Mouse (Mus musculus): ENCODE data around the gene Rtn4rl2.
"Not testable (repeated sequence)": the region's sequence is repeated elsewhere in the genome, so short reads cannot be mapped to it uniquely, and the experiment has no call there.

Gene Rtn4rl2

GRCm38 (mm10) chr2:84886234-84886731, at the start of gene Rtn4rl2:
Gene Rtn4rl2, minus strand, starts transcription at chr2:84886710.
- no peak for DNase-seq (ENCODE audit: low spot score)

GRCm38 (mm10) chr2:84935065-84935464, 48.6 kb upstream of the Rtn4rl2 start:
- DNase-seq (ENCODE audit: low spot score), result no peak

- DNase-seq (ENCODE audit: low spot score), result no peak
Observed at GRCm38 (mm10) chr2:84934649-84935007, 48.1 kb upstream of the Rtn4rl2 start.

- no peak for DNase-seq (ENCODE audit: low spot score)
Observed at GRCm38 (mm10) chr2:84933992-84934648, 47.6 kb upstream of the Rtn4rl2 start.

- DNase-seq (ENCODE audit: low spot score), result no peak
Observed at GRCm38 (mm10) chr2:84930186-84930585, 43.7 kb upstream of the Rtn4rl2 start.

- DNase-seq (ENCODE audit: low spot score), result no peak
Observed at GRCm38 (mm10) chr2:84919601-84920108, 33.1 kb upstream of the Rtn4rl2 start.

- DNase-seq (ENCODE audit: low spot score), result no peak
Observed at GRCm38 (mm10) chr2:84918188-84918587, 31.7 kb upstream of the Rtn4rl2 start.

- peak; percentile 35 for DNase-seq (ENCODE audit: low spot score)
Observed at GRCm38 (mm10) chr2:84916548-84917320, 30.2 kb upstream of the Rtn4rl2 start.

- DNase-seq (ENCODE audit: low spot score), result no peak
Observed at GRCm38 (mm10) chr2:84915330-84915729, 28.8 kb upstream of the Rtn4rl2 start.

- no peak for DNase-seq (ENCODE audit: low spot score)
Observed at GRCm38 (mm10) chr2:84913881-84914280, 27.4 kb upstream of the Rtn4rl2 start.

GRCm38 (mm10) chr2:84912722-84913121, 26.2 kb upstream of the Rtn4rl2 start:
- DNase-seq (ENCODE audit: low spot score), result no peak

- not testable (repeated sequence) for DNase-seq (ENCODE audit: low spot score)
Observed at GRCm38 (mm10) chr2:84896686-84897085, 10.2 kb upstream of the Rtn4rl2 start.

- no peak for DNase-seq (ENCODE audit: low spot score)
Observed at GRCm38 (mm10) chr2:84895495-84896198, 9.1 kb upstream of the Rtn4rl2 start.

GRCm38 (mm10) chr2:84893359-84893758, 6.8 kb upstream of the Rtn4rl2 start:
- DNase-seq (ENCODE audit: low spot score), result no peak

GRCm38 (mm10) chr2:84890045-84890340, 3.5 kb upstream of the Rtn4rl2 start:
- DNase-seq (ENCODE audit: low spot score), result peak; percentile 90

GRCm38 (mm10) chr2:84889316-84890044, 3.0 kb upstream of the Rtn4rl2 start:
- no peak for DNase-seq (ENCODE audit: low spot score)

- DNase-seq (ENCODE audit: low spot score), result peak; percentile 85
Observed at GRCm38 (mm10) chr2:84888657-84889315, 2.3 kb upstream of the Rtn4rl2 start.

- peak; percentile 62 for DNase-seq (ENCODE audit: low spot score)
Observed at GRCm38 (mm10) chr2:84887411-84888271, 1.1 kb upstream of the Rtn4rl2 start.

- no peak for DNase-seq (ENCODE audit: low spot score)
Observed at GRCm38 (mm10) chr2:84886821-84887281, 341 bp upstream of the Rtn4rl2 start.
